Mouse (Mus musculus): ENCODE results near the gene Dbf4. TPM values are rescaled to one million over a fixed set of nuclear protein-coding genes. Genes with fewer than 3 reads are reported as not detected.

Gene Dbf4
- polyA plus RNA-seq, 1 experiment: not detected

- WGBS: 93% methylated on average over 5 of the region's 5 CpGs
- peaks cover 4% of the 10 kb centered on the region for H3K4me1 ChIP-seq (ENCODE audit: control insufficient read depth, insufficient read depth, low read length)
These were observed 53.7 kb downstream of the Dbf4 start for GRCm38 (mm10) chr5:8368781-8369180.

GRCm38 (mm10) chr5:8368328-8368692 is 54.2 kb downstream of the Dbf4 start:
- Histone ChIP-seq H3K4me1 (ENCODE audit: control insufficient read depth, insufficient read depth, low read length) (peaks cover 4% of the 10 kb centered on the region), H3K4me3 (ENCODE audit: insufficient read depth, low read depth, low read length) (peak overlapping the region; percentile 94), H3K27ac (ENCODE audit: insufficient read depth, low read depth, low read length) (no peak overlapping the region)
- TF ChIP-seq POLR2A (IDR thresholded peaks at IDR 0.05; ENCODE audit: insufficient read depth, low read depth, low read length) (no peak), CTCF (IDR thresholded peaks at IDR 0.05; ENCODE audit: insufficient read depth, low read depth, low read length) (no peak)
- 42% methylated on average over 7 of the region's 7 CpGs for WGBS

More at GRCm38 (mm10) chr5:8368781-8369180, 53.7 kb downstream of the Dbf4 start:
- TF ChIP-seq POLR2A (IDR thresholded peaks at IDR 0.05; ENCODE audit: insufficient read depth, low read depth, low read length) (no peak), CTCF (IDR thresholded peaks at IDR 0.05; ENCODE audit: insufficient read depth, low read depth, low read length) (no peak)
- Histone ChIP-seq H3K27ac (ENCODE audit: insufficient read depth, low read depth, low read length) (no peak overlapping the region), H3K4me3 (ENCODE audit: insufficient read depth, low read depth, low read length) (no peak overlapping the region)

- peaks cover 4% of the 10 kb centered on the region for H3K4me1 ChIP-seq (ENCODE audit: control insufficient read depth, insufficient read depth, low read length)
- peak within 1 kb of the TSS; percentile 94 for H3K4me3 ChIP-seq (ENCODE audit: insufficient read depth, low read depth, low read length)
- peak within 1 kb of the TSS; percentile 54 for H3K27ac ChIP-seq (ENCODE audit: insufficient read depth, low read depth, low read length)
- under 1% methylated on average over 55 of the region's 55 CpGs for WGBS
- TF ChIP-seq CTCF (IDR thresholded peaks at IDR 0.05; ENCODE audit: insufficient read depth, low read depth, low read length): no peak
- peak; percentile 43; the same call in 1 of the 2 replicates for TF ChIP-seq POLR2A (IDR thresholded peaks at IDR 0.05; ENCODE audit: insufficient read depth, low read depth, low read length)
These were observed 54.7 kb downstream of the Dbf4 start, which contains the start of gene Adam22 for GRCm38 (mm10) chr5:8367614-8368327. Gene Adam22, minus strand, starts transcription at chr5:8368160.

GRCm38 (mm10) chr5:8366771-8367613 is 55.5 kb downstream of the Dbf4 start:
- H3K4me3 ChIP-seq (ENCODE audit: insufficient read depth, low read depth, low read length): peak overlapping the region; percentile 94
- H3K4me1 ChIP-seq (ENCODE audit: control insufficient read depth, insufficient read depth, low read length): peaks cover 4% of the 10 kb centered on the region
- H3K27ac ChIP-seq (ENCODE audit: insufficient read depth, low read depth, low read length): peak overlapping the region; percentile 54
- 2% methylated on average over 25 of the region's 25 CpGs for WGBS
- TF ChIP-seq POLR2A (IDR thresholded peaks at IDR 0.05; ENCODE audit: insufficient read depth, low read depth, low read length) (no peak), CTCF (IDR thresholded peaks at IDR 0.05; ENCODE audit: insufficient read depth, low read depth, low read length) (no peak)

GRCm38 (mm10) chr5:8362361-8362760 is 60.2 kb downstream of the Dbf4 start:
- TF ChIP-seq POLR2A (IDR thresholded peaks at IDR 0.05; ENCODE audit: insufficient read depth, low read depth, low read length): no peak
- TF ChIP-seq CTCF (IDR thresholded peaks at IDR 0.05; ENCODE audit: insufficient read depth, low read depth, low read length): no peak
- H3K27ac ChIP-seq (ENCODE audit: insufficient read depth, low read depth, low read length): no peak overlapping the region
- WGBS: 72% methylated on average over 1 of the region's 1 CpGs
- H3K4me1 ChIP-seq (ENCODE audit: control insufficient read depth, insufficient read depth, low read length): peaks cover 5% of the 10 kb centered on the region
- no peak overlapping the region for H3K4me3 ChIP-seq (ENCODE audit: insufficient read depth, low read depth, low read length)

GRCm38 (mm10) chr5:8357677-8358076 is 64.8 kb downstream of the Dbf4 start:
- Histone ChIP-seq H3K27ac (ENCODE audit: insufficient read depth, low read depth, low read length) (no peak overlapping the region), H3K4me1 (ENCODE audit: control insufficient read depth, insufficient read depth, low read length) (peaks cover 5% of the 10 kb centered on the region), H3K4me3 (ENCODE audit: insufficient read depth, low read depth, low read length) (no peak overlapping the region)
- 48% methylated on average over 8 of the region's 8 CpGs for WGBS
- no peak for TF ChIP-seq POLR2A (IDR thresholded peaks at IDR 0.05; ENCODE audit: insufficient read depth, low read depth, low read length)
- no peak for TF ChIP-seq CTCF (IDR thresholded peaks at IDR 0.05; ENCODE audit: insufficient read depth, low read depth, low read length)

- WGBS: 45% methylated on average over 13 of the region's 13 CpGs
- no peak overlapping the region for H3K4me3 ChIP-seq (ENCODE audit: insufficient read depth, low read depth, low read length)
- H3K4me1 ChIP-seq (ENCODE audit: control insufficient read depth, insufficient read depth, low read length): peaks cover 5% of the 10 kb centered on the region
- no peak overlapping the region for H3K27ac ChIP-seq (ENCODE audit: insufficient read depth, low read depth, low read length)
- no peak for TF ChIP-seq CTCF (IDR thresholded peaks at IDR 0.05; ENCODE audit: insufficient read depth, low read depth, low read length)
- no peak for TF ChIP-seq POLR2A (IDR thresholded peaks at IDR 0.05; ENCODE audit: insufficient read depth, low read depth, low read length)
These were observed 65.4 kb downstream of the Dbf4 start for GRCm38 (mm10) chr5:8356885-8357651.

- Histone ChIP-seq H3K4me1 (ENCODE audit: control insufficient read depth, insufficient read depth, low read length) (peaks cover 5% of the 10 kb centered on the region), H3K4me3 (ENCODE audit: insufficient read depth, low read depth, low read length) (no peak overlapping the region), H3K27ac (ENCODE audit: insufficient read depth, low read depth, low read length) (no peak overlapping the region)
- no peak for TF ChIP-seq POLR2A (IDR thresholded peaks at IDR 0.05; ENCODE audit: insufficient read depth, low read depth, low read length)
- no peak for TF ChIP-seq CTCF (IDR thresholded peaks at IDR 0.05; ENCODE audit: insufficient read depth, low read depth, low read length)
- 69% methylated on average over 2 of the region's 2 CpGs for whole genome bisulfite sequencing
These were observed 66.2 kb downstream of the Dbf4 start for GRCm38 (mm10) chr5:8356326-8356725.

All from olfactory bulb, adult 2 months (tissue).